Mouse (Mus musculus): Measurements from ENCODE around the gene Rps11. TPM values are rescaled to one million over a fixed set of nuclear protein-coding genes. Genes with fewer than 3 reads are reported as not detected.
"Not testable (repeated sequence)": the region's sequence is repeated elsewhere in the genome, so short reads cannot be mapped to it uniquely, and the experiment has no call there.

The Rps11 gene
- polyA plus RNA-seq (2011; ENCODE audit: insufficient read depth, insufficient read length, low replicate concordance, missing spikeins): 982 and 1,240 TPM in 2 replicates

DNA sequence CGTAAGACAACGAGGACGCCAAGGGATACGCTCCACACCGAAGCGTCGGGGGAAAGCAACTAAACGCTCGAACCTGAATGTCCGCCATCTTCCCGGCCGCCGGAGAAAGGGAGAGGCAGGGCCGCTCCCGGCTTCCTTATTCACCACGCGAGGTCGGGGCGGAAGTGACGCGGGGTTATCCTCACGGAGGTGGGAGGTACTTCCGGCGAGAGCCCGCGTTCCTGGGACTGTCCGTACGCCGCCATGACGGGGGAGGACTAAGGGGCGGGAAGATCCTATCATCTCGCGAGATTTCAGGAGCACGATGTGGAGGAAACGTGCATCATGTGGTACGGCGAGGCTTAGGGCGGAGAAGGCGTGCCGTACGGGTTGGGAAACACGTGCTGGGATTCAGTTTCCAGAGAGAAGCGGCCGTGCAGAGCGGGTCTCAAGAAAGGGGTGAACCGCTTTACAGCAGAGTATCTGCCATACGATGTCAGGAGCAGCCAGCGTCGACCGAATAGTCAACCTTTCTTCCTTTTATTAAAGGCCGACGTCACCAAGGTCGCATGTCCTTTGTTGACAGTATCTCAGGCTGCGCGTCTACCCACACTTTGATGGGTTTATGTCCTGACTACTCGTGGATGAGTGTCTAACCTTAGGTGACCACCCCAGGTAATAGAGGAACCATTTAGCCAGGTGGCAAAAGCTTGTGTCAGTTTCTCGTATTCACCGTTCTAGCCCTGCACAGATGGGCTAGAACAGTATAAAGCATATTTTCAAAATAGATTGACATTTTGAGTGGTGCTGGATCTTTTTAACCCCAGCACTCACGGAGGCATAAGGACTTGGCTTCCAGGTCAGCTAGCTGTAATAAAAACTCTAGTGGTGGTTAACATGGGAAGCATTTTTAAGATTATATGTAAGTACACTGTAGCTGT, at the start of gene Rps11:
Gene Rps11, minus strand, starts transcription at position 216 of the 920 bp plus-strand sequence.
- TF ChIP-seq POLR2A (IDR thresholded peaks at IDR 0.05; ENCODE audit: borderline replicate concordance, control insufficient read depth, low read depth, low read length) (peak; percentile 73; the same call in 1 of the 2 replicates), CTCF (IDR thresholded peaks at IDR 0.05; ENCODE audit: control insufficient read depth, insufficient read depth, low read length) (peak; percentile 18; the same call in 1 of the 2 replicates)
- H3K4me1 ChIP-seq (ENCODE audit: control insufficient read depth, insufficient read depth, low read length): peaks cover 14% of the 10 kb centered on the region; the same call in 1 of the 2 replicates
- WGBS: 2% methylated on average over 59 of the region's 59 CpGs
- peak within 1 kb of the TSS; percentile 79 for H3K27ac ChIP-seq (ENCODE audit: control insufficient read depth, insufficient read depth, low read depth, low read length, poor library complexity)
- H3K4me3 ChIP-seq (replicated peaks; ENCODE audit: control insufficient read depth, low read depth, low read length): peak within 1 kb of the TSS; percentile 76

DNA sequence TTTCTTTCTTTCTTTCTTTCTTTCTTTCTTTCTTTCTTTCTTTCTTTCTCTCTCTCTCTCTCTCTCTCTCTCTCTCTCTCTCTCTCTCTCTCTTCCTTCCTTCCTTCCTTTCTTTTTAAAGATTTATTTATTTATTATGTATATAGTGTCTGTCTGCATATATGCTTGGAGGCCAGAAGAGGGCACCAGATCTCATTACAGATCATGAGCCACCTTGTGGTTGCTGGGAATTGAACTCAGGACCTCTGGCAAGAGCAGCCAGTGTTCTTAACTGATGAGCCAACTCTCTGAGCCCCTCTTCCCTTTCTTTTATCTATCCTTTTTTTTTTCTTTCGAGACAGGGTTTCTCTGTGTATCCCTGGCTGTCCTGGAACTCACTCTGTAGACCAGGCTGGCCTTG, 49.5 kb upstream of the Rps11 start:
- not testable (repeated sequence) for H3K4me1 ChIP-seq (ENCODE audit: control insufficient read depth, insufficient read depth, low read length); H3K4me3 ChIP-seq (replicated peaks; ENCODE audit: control insufficient read depth, low read depth, low read length); H3K27ac ChIP-seq (ENCODE audit: control insufficient read depth, insufficient read depth, low read depth, low read length, poor library complexity)
- 52% methylated on average over 1 of the region's 1 CpGs for WGBS
- 0 out of 2 replicates have a peak, but pooled peaks have one; percentile 28 for TF ChIP-seq CTCF (IDR thresholded peaks at IDR 0.05; ENCODE audit: control insufficient read depth, insufficient read depth, low read length)

DNA sequence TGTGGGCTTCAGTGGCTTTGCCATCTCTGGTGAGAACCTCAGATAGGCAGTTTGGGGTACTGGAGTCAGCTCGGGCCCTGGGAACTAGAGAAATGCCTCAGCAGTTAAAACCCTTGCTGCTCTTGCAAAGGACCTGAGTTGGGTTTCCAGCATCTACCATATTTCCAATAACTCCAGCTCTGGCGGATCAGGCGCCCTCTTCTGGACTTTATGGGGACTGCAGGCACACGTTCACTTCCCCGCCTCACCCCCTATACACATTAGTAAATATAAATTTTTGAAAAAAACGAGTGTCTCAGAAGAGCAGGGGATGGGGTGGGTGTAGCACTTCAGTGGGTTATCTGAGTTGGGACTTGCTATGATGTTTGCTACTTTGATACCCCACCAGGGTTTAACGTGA, 48.7 kb upstream of the Rps11 start:
- peak; percentile 55 for TF ChIP-seq CTCF (IDR thresholded peaks at IDR 0.05; ENCODE audit: control insufficient read depth, insufficient read depth, low read length)
- no peak for TF ChIP-seq POLR2A (IDR thresholded peaks at IDR 0.05; ENCODE audit: borderline replicate concordance, control insufficient read depth, low read depth, low read length)
- WGBS: 43% methylated on average over 7 of the region's 7 CpGs
- Histone ChIP-seq H3K4me3 (replicated peaks; ENCODE audit: control insufficient read depth, low read depth, low read length) (no peak overlapping the region), H3K27ac (ENCODE audit: control insufficient read depth, insufficient read depth, low read depth, low read length, poor library complexity) (no peak overlapping the region), H3K4me1 (ENCODE audit: control insufficient read depth, insufficient read depth, low read length) (no peaks in the 10 kb centered on the region; the same call in 1 of the 2 replicates)

GRCm38 (mm10) chr7:45169495-45169894, 45.3 kb upstream of the Rps11 start:
- Histone ChIP-seq H3K4me3 (replicated peaks; ENCODE audit: control insufficient read depth, low read depth, low read length) (no peak overlapping the region), H3K27ac (ENCODE audit: control insufficient read depth, insufficient read depth, low read depth, low read length, poor library complexity) (no peak overlapping the region), H3K4me1 (ENCODE audit: control insufficient read depth, insufficient read depth, low read length) (no peaks in the 10 kb centered on the region; the same call in 1 of the 2 replicates)
- WGBS: 80% methylated on average over 3 of the region's 3 CpGs
- TF ChIP-seq CTCF (IDR thresholded peaks at IDR 0.05; ENCODE audit: control insufficient read depth, insufficient read depth, low read length) (no peak), POLR2A (IDR thresholded peaks at IDR 0.05; ENCODE audit: borderline replicate concordance, control insufficient read depth, low read depth, low read length) (no peak)

DNA sequence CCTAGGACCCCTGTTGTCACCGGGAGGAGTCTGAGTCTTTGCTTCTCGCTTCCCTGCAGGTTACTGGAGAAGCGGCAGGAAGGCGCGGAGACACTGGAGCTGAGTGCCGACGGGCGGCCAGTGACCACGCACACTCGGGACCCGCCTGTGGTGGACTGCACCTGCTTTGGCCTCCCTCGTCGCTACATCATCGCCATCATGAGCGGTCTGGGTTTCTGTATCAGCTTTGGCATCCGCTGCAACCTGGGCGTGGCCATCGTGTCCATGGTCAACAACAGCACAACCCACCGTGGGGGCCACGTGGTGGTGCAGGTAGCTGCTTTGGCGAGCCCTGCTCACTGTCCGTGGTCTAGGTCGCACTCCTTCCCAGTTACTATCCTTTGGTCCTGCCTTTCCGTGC, 44.4 kb upstream of the Rps11 start:
- 14% methylated on average over 24 of the region's 24 CpGs for WGBS
- no peaks in the 10 kb centered on the region for H3K4me1 ChIP-seq (ENCODE audit: control insufficient read depth, insufficient read depth, low read length)
- H3K4me3 ChIP-seq (replicated peaks; ENCODE audit: control insufficient read depth, low read depth, low read length): no peak overlapping the region
- TF ChIP-seq CTCF (IDR thresholded peaks at IDR 0.05; ENCODE audit: control insufficient read depth, insufficient read depth, low read length) (no peak), POLR2A (IDR thresholded peaks at IDR 0.05; ENCODE audit: borderline replicate concordance, control insufficient read depth, low read depth, low read length) (no peak)
- H3K27ac ChIP-seq (ENCODE audit: control insufficient read depth, insufficient read depth, low read depth, low read length, poor library complexity): no peak overlapping the region

GRCm38 (mm10) chr7:45167761-45168445, 43.7 kb upstream of the Rps11 start:
- TF ChIP-seq POLR2A (IDR thresholded peaks at IDR 0.05; ENCODE audit: borderline replicate concordance, control insufficient read depth, low read depth, low read length): no peak
- no peak for TF ChIP-seq CTCF (IDR thresholded peaks at IDR 0.05; ENCODE audit: control insufficient read depth, insufficient read depth, low read length)
- 16% methylated on average over 19 of the region's 19 CpGs for WGBS
- H3K4me1 ChIP-seq (ENCODE audit: control insufficient read depth, insufficient read depth, low read length): no peaks in the 10 kb centered on the region
- no peak overlapping the region for H3K27ac ChIP-seq (ENCODE audit: control insufficient read depth, insufficient read depth, low read depth, low read length, poor library complexity)
- H3K4me3 ChIP-seq (replicated peaks; ENCODE audit: control insufficient read depth, low read depth, low read length): no peak overlapping the region

DNA sequence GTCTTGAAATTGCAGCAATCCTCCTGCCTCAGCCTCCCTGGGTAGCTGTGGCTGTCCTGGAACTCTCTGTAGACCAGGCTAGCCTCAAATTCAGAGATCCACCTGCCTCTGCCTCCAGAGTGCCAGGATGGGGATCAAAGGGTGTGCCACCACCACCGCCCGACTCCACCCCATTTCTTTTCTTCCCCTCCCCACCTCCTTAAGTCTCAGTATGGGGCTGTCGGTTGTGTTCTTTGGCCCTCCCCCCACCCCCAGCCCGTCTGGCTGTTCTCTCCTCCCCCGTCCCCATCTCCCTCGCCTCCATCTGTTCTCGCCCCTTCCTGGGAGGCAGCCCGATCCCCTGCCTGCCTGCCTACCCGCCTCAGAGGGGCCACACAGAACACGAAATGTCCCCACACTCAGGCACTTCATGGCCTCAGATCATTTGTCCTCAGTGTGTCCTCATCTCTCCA, 42.7 kb upstream of the Rps11 start:
- Histone ChIP-seq H3K4me3 (replicated peaks; ENCODE audit: control insufficient read depth, low read depth, low read length) (no peak overlapping the region), H3K4me1 (ENCODE audit: control insufficient read depth, insufficient read depth, low read length) (no peaks in the 10 kb centered on the region), H3K27ac (ENCODE audit: control insufficient read depth, insufficient read depth, low read depth, low read length, poor library complexity) (no peak overlapping the region)
- WGBS: 31% methylated on average over 10 of the region's 10 CpGs
- no peak for TF ChIP-seq POLR2A (IDR thresholded peaks at IDR 0.05; ENCODE audit: borderline replicate concordance, control insufficient read depth, low read depth, low read length)

- Histone ChIP-seq H3K4me1 (ENCODE audit: control insufficient read depth, insufficient read depth, low read length) (no peaks in the 10 kb centered on the region), H3K4me3 (replicated peaks; ENCODE audit: control insufficient read depth, low read depth, low read length) (no peak overlapping the region), H3K27ac (ENCODE audit: control insufficient read depth, insufficient read depth, low read depth, low read length, poor library complexity) (no peak overlapping the region)
- TF ChIP-seq POLR2A (IDR thresholded peaks at IDR 0.05; ENCODE audit: borderline replicate concordance, control insufficient read depth, low read depth, low read length) (no peak), CTCF (IDR thresholded peaks at IDR 0.05; ENCODE audit: control insufficient read depth, insufficient read depth, low read length) (no peak)
- 75% methylated on average over 11 of the region's 11 CpGs for WGBS
Observed at GRCm38 (mm10) chr7:45165701-45166100, 41.5 kb upstream of the Rps11 start.

Data from bone marrow, adult 2 months (tissue).